Mouse (Mus musculus) inflammation-experienced regulatory T-cells, adult 6 months (primary cell): ENCODE data around the gene Scml4. TPM values are rescaled to one million over a fixed set of nuclear protein-coding genes. Genes with fewer than 3 reads are reported as not detected.

ENCODE experiments used
- ATAC-seq: one replicate; pipeline ENCODE4 v1.8.0; 2017
- polyA plus RNA-seq, 3 experiments: library from polyadenylated mRNA; unstranded; fragments of 100-300 nt; shearing (Covaris generic); gene quantifications; one replicate each; pipeline ENCODE4 v1.2.1; 2017

Scml4 gene
- polyA plus RNA-seq, 3 experiments from 2014 or later = 14.0 to 48.5 (median 47.5) TPM

- ATAC-seq = no peak
Measured at GRCm38 (mm10) chr10:42951078-42952045, 91.2 kb downstream of the Scml4 start.

GRCm38 (mm10) chr10:42952046-42952420 is 91.9 kb downstream of the Scml4 start:
- no peak for ATAC-seq

- no peak for ATAC-seq
Measured at GRCm38 (mm10) chr10:42953601-42954000, 93.4 kb downstream of the Scml4 start.

GRCm38 (mm10) chr10:42955205-42955604 is 95.0 kb downstream of the Scml4 start:
- ATAC-seq = no peak

GRCm38 (mm10) chr10:42957881-42958651 is 97.9 kb downstream of the Scml4 start:
- ATAC-seq = peak; percentile 53

GRCm38 (mm10) chr10:42958686-42959085 is 98.5 kb downstream of the Scml4 start:
- no peak for ATAC-seq

GRCm38 (mm10) chr10:42961771-42962170 is 101.6 kb downstream of the Scml4 start:
- ATAC-seq = no peak

GRCm38 (mm10) chr10:42962181-42962601 is 102.0 kb downstream of the Scml4 start:
- peak; percentile 73 for ATAC-seq

GRCm38 (mm10) chr10:42962655-42963054 is 102.5 kb downstream of the Scml4 start:
- ATAC-seq = peak; percentile 61

GRCm38 (mm10) chr10:42963061-42963460 is 102.9 kb downstream of the Scml4 start:
- ATAC-seq = no peak

GRCm38 (mm10) chr10:42968332-42968731 is 108.2 kb downstream of the Scml4 start:
- no peak for ATAC-seq

GRCm38 (mm10) chr10:42972504-42973172 is 112.5 kb downstream of the Scml4 start:
- peak; percentile 60 for ATAC-seq

- no peak for ATAC-seq
Measured at GRCm38 (mm10) chr10:42973537-42973936, 113.4 kb downstream of the Scml4 start.

GRCm38 (mm10) chr10:42976577-42976976 is 116.4 kb downstream of the Scml4 start:
- no peak for ATAC-seq

GRCm38 (mm10) chr10:42978346-42978745 is 118.2 kb downstream of the Scml4 start:
- no peak for ATAC-seq

GRCm38 (mm10) chr10:42980999-42981757 is 121.0 kb downstream of the Scml4 start:
- no peak for ATAC-seq

- ATAC-seq = no peak
Measured at GRCm38 (mm10) chr10:42984886-42985285, 124.7 kb downstream of the Scml4 start.

GRCm38 (mm10) chr10:42987594-42988052 is 127.5 kb downstream of the Scml4 start:
- ATAC-seq = no peak

GRCm38 (mm10) chr10:42988627-42989026 is 128.5 kb downstream of the Scml4 start:
- no peak for ATAC-seq

GRCm38 (mm10) chr10:42989910-42990309 is 129.7 kb downstream of the Scml4 start:
- ATAC-seq = peak; percentile 58

- ATAC-seq = no peak
Measured at GRCm38 (mm10) chr10:42991018-42991417, 130.8 kb downstream of the Scml4 start.

- no peak for ATAC-seq
Measured at GRCm38 (mm10) chr10:42994331-42994782, 134.2 kb downstream of the Scml4 start.
